Mouse (Mus musculus): ENCODE measurements around the gene Disp2. TPM values are rescaled to one million over a fixed set of nuclear protein-coding genes. Genes with fewer than 3 reads are reported as not detected.

The Disp2 gene
- 24.2 and 25.8 TPM in 2 replicates for polyA plus RNA-seq (2015; fragmentation: Nextera tagmentation; extraction: Ambion mirVana)

GRCm38 (mm10) chr2:118779504-118780480, at the start of gene Disp2:
Disp2 (plus strand) TSS chr2:118779719.
- no peaks in the 10 kb centered on the region for H3K27me3 ChIP-seq
- peak within 1 kb of the TSS; percentile 51 for H3K9ac ChIP-seq (replicated peaks)
- peak within 1 kb of the TSS; percentile 65 for H3K27ac ChIP-seq (replicated peaks)
- 10% methylated on average over 39 of the region's 39 CpGs for WGBS
- H3K4me3 ChIP-seq = peak within 1 kb of the TSS; percentile 46
- peaks cover 37% of the 10 kb centered on the region for H3K4me1 ChIP-seq
- peak; percentile 95 for ATAC-seq (replicated peaks)
- H3K4me2 ChIP-seq (replicated peaks) = peak within 1 kb of the TSS; percentile 62
- H3K36me3 ChIP-seq = no peaks in the 10 kb centered on the region
- H3K9me3 ChIP-seq = no peaks in the 10 kb centered on the region

GRCm38 (mm10) chr2:118729816-118730621, 49.5 kb upstream of the Disp2 start:
- Histone ChIP-seq H3K4me3 (no peak overlapping the region), H3K27me3 (no peaks in the 10 kb centered on the region), H3K9ac (replicated peaks) (no peak overlapping the region), H3K4me1 (peaks cover 28% of the 10 kb centered on the region), H3K27ac (replicated peaks) (no peak overlapping the region), H3K9me3 (no peaks in the 10 kb centered on the region), H3K4me2 (replicated peaks) (no peak overlapping the region), H3K36me3 (no peaks in the 10 kb centered on the region)
- 21% methylated on average over 8 of the region's 8 CpGs for WGBS
- no peak for ATAC-seq (replicated peaks)

- 8% methylated on average over 3 of the region's 3 CpGs for WGBS
Observed at GRCm38 (mm10) chr2:118730622-118730915, 49.0 kb upstream of the Disp2 start.

GRCm38 (mm10) chr2:118731981-118732380, 47.5 kb upstream of the Disp2 start:
- H3K4me2 ChIP-seq (replicated peaks) = no peak overlapping the region
- no peaks in the 10 kb centered on the region for H3K27me3 ChIP-seq
- 87% methylated on average over 5 of the region's 5 CpGs for WGBS
- no peak for ATAC-seq (replicated peaks)
- H3K4me3 ChIP-seq = no peak overlapping the region
- H3K4me1 ChIP-seq = peaks cover 28% of the 10 kb centered on the region
- no peaks in the 10 kb centered on the region for H3K36me3 ChIP-seq
- no peak overlapping the region for H3K9ac ChIP-seq (replicated peaks)
- no peak overlapping the region for H3K27ac ChIP-seq (replicated peaks)
- no peaks in the 10 kb centered on the region for H3K9me3 ChIP-seq

More at GRCm38 (mm10) chr2:118730622-118730915, 49.0 kb upstream of the Disp2 start:
- no peak for ATAC-seq (replicated peaks)
- no peaks in the 10 kb centered on the region for H3K36me3 ChIP-seq
- H3K4me1 ChIP-seq = peaks cover 28% of the 10 kb centered on the region
- no peak overlapping the region for H3K4me3 ChIP-seq
- no peak overlapping the region for H3K4me2 ChIP-seq (replicated peaks)
- H3K9ac ChIP-seq (replicated peaks) = no peak overlapping the region
- no peak overlapping the region for H3K27ac ChIP-seq (replicated peaks)
- H3K9me3 ChIP-seq = no peaks in the 10 kb centered on the region
- H3K27me3 ChIP-seq = no peaks in the 10 kb centered on the region

- Histone ChIP-seq H3K27ac (replicated peaks) (peak overlapping the region; percentile 61), H3K4me2 (replicated peaks) (no peak overlapping the region), H3K9me3 (no peaks in the 10 kb centered on the region), H3K4me3 (no peak overlapping the region), H3K4me1 (peaks cover 27% of the 10 kb centered on the region), H3K27me3 (no peaks in the 10 kb centered on the region), H3K9ac (replicated peaks) (no peak overlapping the region), H3K36me3 (no peaks in the 10 kb centered on the region)
- ATAC-seq (replicated peaks) = peak; percentile 83
- 28% methylated on average over 5 of the region's 5 CpGs for WGBS
Observed at GRCm38 (mm10) chr2:118733341-118733740, 46.2 kb upstream of the Disp2 start.

- peaks cover 14% of the 10 kb centered on the region for H3K4me1 ChIP-seq
- H3K4me2 ChIP-seq (replicated peaks) = no peak overlapping the region
- ATAC-seq (replicated peaks) = no peak
Observed at GRCm38 (mm10) chr2:118740341-118740740, 39.2 kb upstream of the Disp2 start.

GRCm38 (mm10) chr2:118741183-118741582, 38.3 kb upstream of the Disp2 start:
- WGBS = 70% methylated on average over 9 of the region's 9 CpGs
- H3K36me3 ChIP-seq = no peaks in the 10 kb centered on the region
- H3K4me2 ChIP-seq (replicated peaks) = no peak overlapping the region
- H3K9me3 ChIP-seq = no peaks in the 10 kb centered on the region
- no peak overlapping the region for H3K27ac ChIP-seq (replicated peaks)
- ATAC-seq (replicated peaks) = no peak
- no peak overlapping the region for H3K9ac ChIP-seq (replicated peaks)
- no peak overlapping the region for H3K4me3 ChIP-seq
- peaks cover 14% of the 10 kb centered on the region for H3K4me1 ChIP-seq
- no peaks in the 10 kb centered on the region for H3K27me3 ChIP-seq

More at GRCm38 (mm10) chr2:118740341-118740740, 39.2 kb upstream of the Disp2 start:
- Histone ChIP-seq H3K4me3 (no peak overlapping the region), H3K9me3 (no peaks in the 10 kb centered on the region), H3K36me3 (no peaks in the 10 kb centered on the region), H3K27ac (replicated peaks) (no peak overlapping the region), H3K9ac (replicated peaks) (no peak overlapping the region), H3K27me3 (no peaks in the 10 kb centered on the region)
- 70% methylated on average over 3 of the region's 3 CpGs for WGBS

- H3K4me2 ChIP-seq (replicated peaks) = no peak overlapping the region
- H3K9me3 ChIP-seq = no peaks in the 10 kb centered on the region
- H3K4me3 ChIP-seq = no peak overlapping the region
- H3K36me3 ChIP-seq = no peaks in the 10 kb centered on the region
- peak overlapping the region; percentile 29; the same call in 1 of the 2 replicates for H3K27ac ChIP-seq (replicated peaks)
- WGBS = 23% methylated on average over 8 of the region's 8 CpGs
- no peak for ATAC-seq (replicated peaks)
- peaks cover 34% of the 10 kb centered on the region for H3K4me1 ChIP-seq
- H3K27me3 ChIP-seq = no peaks in the 10 kb centered on the region
- no peak overlapping the region for H3K9ac ChIP-seq (replicated peaks)
Observed at GRCm38 (mm10) chr2:118743261-118743943, 36.1 kb upstream of the Disp2 start.

- peak overlapping the region; percentile 96; the same call in 1 of the 2 replicates for H3K4me3 ChIP-seq
- WGBS = 6% methylated on average over 7 of the region's 7 CpGs
Observed at GRCm38 (mm10) chr2:118744621-118745020, 34.9 kb upstream of the Disp2 start.

GRCm38 (mm10) chr2:118745232-118745884, 34.2 kb upstream of the Disp2 start, which contains the start of gene Inafm2:
Inafm2 (plus strand) TSS chr2:118745758.
- H3K27me3 ChIP-seq = no peaks in the 10 kb centered on the region
- 1% methylated on average over 55 of the region's 57 CpGs for WGBS
- no peaks in the 10 kb centered on the region for H3K9me3 ChIP-seq
- no peaks in the 10 kb centered on the region for H3K36me3 ChIP-seq
- peak within 1 kb of the TSS; percentile 84 for H3K4me2 ChIP-seq (replicated peaks)
- H3K9ac ChIP-seq (replicated peaks) = peak within 1 kb of the TSS; percentile 94
- H3K27ac ChIP-seq (replicated peaks) = peak within 1 kb of the TSS; percentile 54
- ATAC-seq (replicated peaks) = peak; percentile 94
- H3K4me1 ChIP-seq = peaks cover 52% of the 10 kb centered on the region
- H3K4me3 ChIP-seq = peak within 1 kb of the TSS; percentile 96

More at GRCm38 (mm10) chr2:118744621-118745020, 34.9 kb upstream of the Disp2 start:
- peaks cover 45% of the 10 kb centered on the region for H3K4me1 ChIP-seq
- H3K36me3 ChIP-seq = no peaks in the 10 kb centered on the region
- peak overlapping the region; percentile 94; the same call in 1 of the 2 replicates for H3K9ac ChIP-seq (replicated peaks)
- no peak overlapping the region for H3K27ac ChIP-seq (replicated peaks)
- peak overlapping the region; percentile 84 for H3K4me2 ChIP-seq (replicated peaks)
- H3K9me3 ChIP-seq = no peaks in the 10 kb centered on the region
- no peak for ATAC-seq (replicated peaks)
- no peaks in the 10 kb centered on the region for H3K27me3 ChIP-seq

All from forebrain, embryonic 15.5 days (tissue).